ENCODE assay signal across 8 mouse cellular contexts in the genomic region with DNA sequence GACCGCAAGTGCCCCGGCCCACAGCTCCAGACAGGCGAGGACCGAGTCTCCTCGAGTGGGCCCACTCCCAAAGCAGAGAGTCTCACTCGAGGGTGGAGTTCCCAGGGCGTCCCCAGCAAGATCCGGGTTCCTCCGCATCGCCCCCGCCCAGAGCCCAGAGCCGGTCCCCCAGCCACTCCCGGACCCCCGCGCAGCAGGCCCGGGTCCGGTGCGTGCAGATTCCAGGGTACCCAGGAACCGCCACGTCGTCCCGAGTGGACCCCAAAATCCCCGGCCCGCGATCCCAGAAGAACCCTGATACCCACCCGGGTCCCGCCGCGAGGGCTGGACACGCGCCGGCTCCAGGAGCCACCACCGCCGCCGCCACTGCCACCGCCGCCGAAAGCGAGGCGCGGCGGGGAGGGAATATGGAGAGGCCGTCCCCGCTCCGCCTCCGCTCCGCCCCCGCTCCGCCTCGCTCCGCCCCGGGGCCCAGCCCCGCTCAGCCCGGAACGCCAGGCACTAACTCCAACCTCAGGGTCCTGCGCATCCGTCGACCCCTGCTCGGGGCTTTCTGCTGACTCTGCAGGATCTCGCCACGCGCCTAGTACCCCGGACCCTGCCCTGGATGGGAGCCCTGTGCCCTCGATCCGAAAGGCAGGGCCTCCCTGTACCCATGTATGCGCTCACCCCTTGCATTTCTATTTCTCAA. TPM values are rescaled to one million over a fixed set of nuclear protein-coding genes. Genes with fewer than 3 reads are reported as not detected.
DNase-seq lines count a peak whose midpoint lies in the region; ATAC-seq and TF ChIP-seq lines count a peak whose summit lies in the region.

TSS of gene Tbc1d16 (minus strand) at position 409 of the 691 bp plus-strand sequence.
TSS of gene Ccdc40 (plus strand) at position 482 of the 691 bp plus-strand sequence.

- peak; percentile 94 for ATAC-seq in lung, postnatal 0 days

- DNase-seq in adrenal gland, postnatal 4 days (ENCODE audit: low spot score in 2 of 2), result peak; percentile 24 to 37
- peak; percentile 84 to 85 for DNase-seq in heart, postnatal 14 days
- DNase-seq in kidney, postnatal 36 days, result peak; percentile 69 to 87
- peak; percentile 83 for DNase-seq in lung, postnatal 0 days (ENCODE audit: low spot score)
- DNase-seq in urinary bladder, postnatal 36 days (ENCODE audit: low spot score in 2 of 2), result peak; percentile 54 to 71

- H3K36me3 ChIP-seq in ES-Bruce4 (ENCODE audit: control insufficient read depth, insufficient read depth, low read length, poor library complexity, severe bottlenecking), result no peaks in the 10 kb centered on the region
- H3K36me3 ChIP-seq in lung, postnatal 0 days (ENCODE audit: insufficient read depth, low read length), result no peaks in the 10 kb centered on the region

- TF ChIP-seq POLR2A in ES-Bruce4 (IDR thresholded peaks at IDR 0.05; ENCODE audit: insufficient read depth, low read length), result no peak
- peak; percentile 61 for TF ChIP-seq POLR2A in embryonic fibroblast, embryonic 13.5 days (IDR thresholded peaks at IDR 0.05; ENCODE audit: low read depth, low read length)
- TF ChIP-seq POLR2A in olfactory bulb, adult 2 months (IDR thresholded peaks at IDR 0.05; ENCODE audit: insufficient read depth, low read depth, low read length), result peak; percentile 53

- peak within 1 kb of the TSS; percentile 64 for H3K9ac ChIP-seq in ES-Bruce4 (ENCODE audit: low read depth, poor library complexity, severe bottlenecking)
- H3K9ac ChIP-seq in lung, postnatal 0 days (replicated peaks; ENCODE audit: low read depth), result peak within 1 kb of the TSS; percentile 72

- peak within 1 kb of the TSS; percentile 92 for H3K4me2 ChIP-seq in lung, postnatal 0 days (replicated peaks; ENCODE audit: low read depth, low read length)

- intact Hi-C loops in heart, postnatal 14 days (cut with DNase I), result no loop called here

- under 1% methylated on average over 60 of the region's 66 CpGs for WGBS in lung, postnatal 0 days
- under 1% methylated on average over 62 of the region's 66 CpGs for WGBS in olfactory bulb, adult 2 months

- no peaks in the 10 kb centered on the region for H3K4me1 ChIP-seq in ES-Bruce4 (ENCODE audit: control insufficient read depth, insufficient read depth, low read length)
- H3K4me1 ChIP-seq in embryonic fibroblast, embryonic 13.5 days (ENCODE audit: control insufficient read depth, insufficient read depth, low read length), result no peaks in the 10 kb centered on the region; the same call in 1 of the 2 replicates
- peaks cover 15% of the 10 kb centered on the region; the same call in 1 of the 2 replicates for H3K4me1 ChIP-seq in lung, postnatal 0 days (ENCODE audit: insufficient read depth, low read depth, low read length)
- H3K4me1 ChIP-seq in olfactory bulb, adult 2 months (ENCODE audit: control insufficient read depth, insufficient read depth, low read length), result peaks cover 28% of the 10 kb centered on the region

- no peaks in the 10 kb centered on the region for H3K9me3 ChIP-seq in ES-Bruce4 (replicated peaks; ENCODE audit: control insufficient read depth, insufficient read depth, low read length, poor library complexity, severe bottlenecking)
- no peaks in the 10 kb centered on the region for H3K9me3 ChIP-seq in lung, postnatal 0 days (ENCODE audit: low read length)

- no peak within 1 kb of the TSS for H3K27ac ChIP-seq in ES-Bruce4 (ENCODE audit: insufficient read depth, low read length)
- H3K27ac ChIP-seq in embryonic fibroblast, embryonic 13.5 days (ENCODE audit: insufficient read depth, low read length), result no peak within 1 kb of the TSS
- peak within 1 kb of the TSS; percentile 26; the same call in 1 of the 2 replicates for H3K27ac ChIP-seq in lung, postnatal 0 days (ENCODE audit: low read length)
- no peak within 1 kb of the TSS for H3K27ac ChIP-seq in olfactory bulb, adult 2 months (ENCODE audit: insufficient read depth, low read depth, low read length)

- TF ChIP-seq CTCF in ES-Bruce4 (IDR thresholded peaks at IDR 0.05; ENCODE audit: low read depth, low read length), result no peak
- no peak for TF ChIP-seq CTCF in embryonic fibroblast, embryonic 13.5 days (IDR thresholded peaks at IDR 0.05; ENCODE audit: borderline replicate concordance, insufficient read depth, low read length)
- no peak for TF ChIP-seq CTCF in lung, postnatal 0 days (IDR thresholded peaks at IDR 0.05)
- TF ChIP-seq CTCF in olfactory bulb, adult 2 months (IDR thresholded peaks at IDR 0.05; ENCODE audit: insufficient read depth, low read depth, low read length), result no peak

- peak within 1 kb of the TSS; percentile 83 for H3K4me3 ChIP-seq in ES-Bruce4 (ENCODE audit: low read depth, low read length)
- peak within 1 kb of the TSS; percentile 69 for H3K4me3 ChIP-seq in embryonic fibroblast, embryonic 13.5 days (ENCODE audit: insufficient read depth, low read length)
- H3K4me3 ChIP-seq in lung, postnatal 0 days (ENCODE audit: low read depth, low read length), result peak within 1 kb of the TSS; percentile 72
- peak within 1 kb of the TSS; percentile 79 for H3K4me3 ChIP-seq in olfactory bulb, adult 2 months (ENCODE audit: insufficient read depth, low read depth, low read length)

- TF ChIP-seq EP300 in ES-Bruce4 (IDR thresholded peaks at IDR 0.05; ENCODE audit: insufficient read depth, low read depth, low read length), result no peak
- TF ChIP-seq EP300 in lung, postnatal 0 days (IDR thresholded peaks at IDR 0.05), result no peak

- H3K27me3 ChIP-seq in ES-Bruce4 (ENCODE audit: control insufficient read depth, insufficient read depth, low read length, poor library complexity, severe bottlenecking), result 0 out of 2 replicates have a peak, but pooled peaks cover 3% of the 10 kb centered on the region
- H3K27me3 ChIP-seq in lung, postnatal 0 days (replicated peaks; ENCODE audit: insufficient read depth, low read length), result no peaks in the 10 kb centered on the region

RNA-seq across cellular contexts. Expression of gene Tbc1d16, which starts in this region (rescaled TPM):
- 15.8 and 15.9 TPM in 2 replicates for polyA plus RNA-seq in ES-Bruce4 (2011; ENCODE audit: insufficient read depth, insufficient read length, low read depth, missing spikeins)
- total RNA-seq in adrenal gland, postnatal 4 days (2021), result 10 to 100 TPM; 25.9 to 29.7 TPM
- 10.6 TPM in 2 replicates for polyA plus RNA-seq in embryonic fibroblast, embryonic 13.5 days (2011; ENCODE audit: insufficient read length, low read depth, missing spikeins)
- total RNA-seq in heart, postnatal 14 days (2021), result 10 to 100 TPM; 68.5 to 68.7 TPM
- 11.9 and 12.9 TPM in 2 replicates for polyA plus RNA-seq in lung, postnatal 0 days (2015; fragmentation: Nextera tagmentation; extraction: Ambion mirVana)
- polyA plus RNA-seq in olfactory bulb, adult 2 months (2012; ENCODE audit: insufficient read depth, insufficient read length, low replicate concordance, missing spikeins), result not detected in 2 replicates

RNA-seq across cellular contexts. Expression of gene Ccdc40, which starts in this region (rescaled TPM):
- polyA plus RNA-seq in ES-Bruce4 (2011; ENCODE audit: insufficient read depth, insufficient read length, low read depth, missing spikeins), result 4.1 and 8.1 TPM in 2 replicates
- 1 to 10 TPM; 2.0 to 2.6 TPM for total RNA-seq in adrenal gland, postnatal 4 days (2021)
- polyA plus RNA-seq in embryonic fibroblast, embryonic 13.5 days (2011; ENCODE audit: insufficient read length, low read depth, missing spikeins), result 0.60 and 0.81 TPM in 2 replicates
- total RNA-seq in heart, postnatal 14 days (2021), result under 1 TPM; 0.15 to 0.31 TPM
- 6.1 and 6.3 TPM in 2 replicates for polyA plus RNA-seq in lung, postnatal 0 days (2015; fragmentation: Nextera tagmentation; extraction: Ambion mirVana)
- not detected in 2 replicates for polyA plus RNA-seq in olfactory bulb, adult 2 months (2012; ENCODE audit: insufficient read depth, insufficient read length, low replicate concordance, missing spikeins)

Comparison
In these comparisons a context has a peak if more than half of its experiments do, and no peak if none do; other contexts are left out.
1. DNase-seq: peak in every context shown above with its lines; median percentile 84 in heart, postnatal 14 days; 83 in lung, postnatal 0 days; 78 in kidney, postnatal 36 days; 62 in urinary bladder, postnatal 36 days; 30 in adrenal gland, postnatal 4 days.